21 mouse cellular contexts compared by ENCODE assay signal in genomic region chr17:66130371-66130770, GRCm38 (mm10). TPM values are rescaled to one million over a fixed set of nuclear protein-coding genes. Genes with fewer than 3 reads are reported as not detected.
DNase-seq lines count a peak whose midpoint lies in the region; ATAC-seq and TF ChIP-seq lines count a peak whose summit lies in the region.
"Had no signal": no experiment of that assay in that cellular context is flagged by ENCODE, and none has a peak within 500 bp of the region (broad histone marks: within the 10 kb centered on the region; RNA-seq: fewer than 3 reads in every experiment).

No protein-coding gene starts in this region.

- H3K27me3 ChIP-seq in embryonic facial prominence, embryonic 13.5 days = no peaks in the 10 kb centered on the region
- H3K27me3 ChIP-seq in embryonic facial prominence, embryonic 10.5 days (replicated peaks; ENCODE audit: low read depth, poor library complexity, severe bottlenecking) = no peaks in the 10 kb centered on the region
- H3K27me3 ChIP-seq: CH12.LX, Patski had no signal

- H3K9ac ChIP-seq in embryonic facial prominence, embryonic 13.5 days = 0 out of 2 replicates have a peak overlapping the region, but pooled peaks have one; percentile 36

- peak; percentile 68 to 76 for DNase-seq in cerebellum, postnatal 10 days
- DNase-seq in cerebellum, postnatal 36 days = no peak
- peak; percentile 52 to 57 for DNase-seq in cerebellum, postnatal 14 days
- no peak for DNase-seq in cerebellum, postnatal 4 days (ENCODE audit: low spot score in 2 of 2)
- DNase-seq in embryonic facial prominence, embryonic 10.5 days (ENCODE audit: low spot score) = no peak
- peak; percentile 31 for DNase-seq in left cerebral cortex, postnatal 4 days
- no peak for DNase-seq in left cerebral cortex, adult 2 months (ENCODE audit: extremely low spot score in 1 of 2, low spot score in 2 of 2)
- DNase-seq: adrenal gland, adult 2 months; adrenal gland, adult 8-10 months; adrenal gland, postnatal 10 days; adrenal gland, postnatal 14 days; adrenal gland, postnatal 25 days; adrenal gland, postnatal 36 days; B cell, adult 2 months; cerebellum, adult 11 months; cerebellum, adult 11-12 months had no signal

- no peak overlapping the region for H3K4me3 ChIP-seq in embryonic facial prominence, embryonic 13.5 days
- H3K4me3 ChIP-seq in embryonic facial prominence, embryonic 10.5 days = no peak overlapping the region
- no peak overlapping the region for H3K4me3 ChIP-seq in left cerebral cortex, adult 2 months

- H3K9me3 ChIP-seq in embryonic facial prominence, embryonic 13.5 days = peaks cover 5% of the 10 kb centered on the region; the same call in 1 of the 2 replicates
- no peaks in the 10 kb centered on the region for H3K9me3 ChIP-seq in embryonic facial prominence, embryonic 10.5 days

- WGBS in embryonic facial prominence, embryonic 13.5 days = 94% methylated on average over 9 of the region's 9 CpGs
- WGBS in embryonic facial prominence, embryonic 10.5 days = 87% methylated on average over 9 of the region's 9 CpGs

- H3K27ac ChIP-seq in embryonic facial prominence, embryonic 13.5 days = no peak overlapping the region
- H3K27ac ChIP-seq in embryonic facial prominence, embryonic 10.5 days (replicated peaks) = no peak overlapping the region
- no peak overlapping the region for H3K27ac ChIP-seq in left cerebral cortex, adult 2 months

- no peak overlapping the region for H3K4me2 ChIP-seq in embryonic facial prominence, embryonic 13.5 days

- intact Hi-C loops in left cerebral cortex, postnatal 4 days (cut with DNase I) = no loop called here
- intact Hi-C loops in left cerebral cortex, adult 2 months (cut with DNase I) = no loop called here

- TF ChIP-seq CTCF in left cerebral cortex, adult 2 months (IDR thresholded peaks at IDR 0.05) = no peak

- H3K36me3 ChIP-seq in embryonic facial prominence, embryonic 13.5 days = peaks cover 83% of the 10 kb centered on the region
- H3K36me3 ChIP-seq in embryonic facial prominence, embryonic 10.5 days (replicated peaks) = peaks cover 94% of the 10 kb centered on the region

- H3K4me1 ChIP-seq in embryonic facial prominence, embryonic 13.5 days = peaks cover 2% of the 10 kb centered on the region
- H3K4me1 ChIP-seq in embryonic facial prominence, embryonic 10.5 days = peaks cover 5% of the 10 kb centered on the region

- ATAC-seq in embryonic facial prominence, embryonic 13.5 days (ENCODE audit: insufficient number of reproducible peaks, insufficient read depth, low FRiP score, low TSS enrichment, low read depth) = no peak
- ATAC-seq: activated CD4-positive, CD25-positive, alpha-beta regulatory T cell, adult 4 months; CD4-positive, CD25-positive, alpha-beta regulatory T cell, adult 4 months; Patski had no signal

RNA-seq across cellular contexts. Expression of gene Ddx11, which starts 7.1 kb away (rescaled TPM):
- polyA plus RNA-seq in embryonic facial prominence, embryonic 13.5 days (2015; fragmentation: Nextera tagmentation; extraction: Ambion mirVana) = 23.0 and 23.8 TPM in 2 replicates
- polyA plus RNA-seq in embryonic facial prominence, embryonic 10.5 days (2016; fragmentation: Nextera tagmentation; extraction: Ambion mirVana) = 37.5 and 41.8 TPM in 2 replicates
- 1 to 10 TPM; 6.1 to 6.5 TPM for total RNA-seq in left cerebral cortex, postnatal 4 days (2021)
- 1 to 10 TPM in 1 of 2 experiments, under 1 TPM in 1; 0.68 to 1.6 TPM for total RNA-seq in left cerebral cortex, adult 2 months (2021)

RNA-seq across cellular contexts. Expression of gene Washc1, which starts 19.0 kb away (rescaled TPM):
- polyA plus RNA-seq in embryonic facial prominence, embryonic 13.5 days (2015; fragmentation: Nextera tagmentation; extraction: Ambion mirVana) = 42.9 and 45.6 TPM in 2 replicates
- 32.6 and 34.0 TPM in 2 replicates for polyA plus RNA-seq in embryonic facial prominence, embryonic 10.5 days (2016; fragmentation: Nextera tagmentation; extraction: Ambion mirVana)
- total RNA-seq in left cerebral cortex, postnatal 4 days (2021) = 10 to 100 TPM; 58.2 to 60.3 TPM
- 10 to 100 TPM; 39.2 to 46.2 TPM for total RNA-seq in left cerebral cortex, adult 2 months (2021)

RNA-seq across cellular contexts. Expression of gene Ndufv2, which starts 29.0 kb away (rescaled TPM):
- 306 and 311 TPM in 2 replicates for polyA plus RNA-seq in embryonic facial prominence, embryonic 13.5 days (2015; fragmentation: Nextera tagmentation; extraction: Ambion mirVana)
- 302 and 311 TPM in 2 replicates for polyA plus RNA-seq in embryonic facial prominence, embryonic 10.5 days (2016; fragmentation: Nextera tagmentation; extraction: Ambion mirVana)
- 100 to 1,000 TPM; 200 to 211 TPM for total RNA-seq in left cerebral cortex, postnatal 4 days (2021)
- total RNA-seq in left cerebral cortex, adult 2 months (2021) = 100 to 1,000 TPM; 219 to 240 TPM

RNA-seq across cellular contexts. Expression of gene Ankrd12, which starts 53.5 kb away (rescaled TPM):
- 41.4 and 45.9 TPM in 2 replicates for polyA plus RNA-seq in embryonic facial prominence, embryonic 13.5 days (2015; fragmentation: Nextera tagmentation; extraction: Ambion mirVana)
- polyA plus RNA-seq in embryonic facial prominence, embryonic 10.5 days (2016; fragmentation: Nextera tagmentation; extraction: Ambion mirVana) = 16.1 and 19.2 TPM in 2 replicates
- total RNA-seq in left cerebral cortex, postnatal 4 days (2021) = 100 to 1,000 TPM; 146 to 153 TPM
- total RNA-seq in left cerebral cortex, adult 2 months (2021) = 100 to 1,000 TPM; 276 to 279 TPM

Comparison
In these comparisons a context has a peak if more than half of its experiments do, and no peak if none do; other contexts are left out.
1. DNase-seq: peak in cerebellum, postnatal 10 days (2 of 2), cerebellum, postnatal 14 days (2 of 2) and left cerebral cortex, postnatal 4 days (single experiment); none in cerebellum, postnatal 36 days (0 of 2), cerebellum, postnatal 4 days (0 of 2), embryonic facial prominence, embryonic 10.5 days (single experiment) and left cerebral cortex, adult 2 months (0 of 2).